Mouse (Mus musculus) intestine, postnatal 0 days (tissue): ENCODE measurements around the gene Grin2b. TPM values are rescaled to one million over a fixed set of nuclear protein-coding genes. Genes with fewer than 3 reads are reported as not detected.
A peak's percentile ranks its signal among the peaks of the same experiment; 100 is the strongest.

Experiments used
- ATAC-seq: fragments of 200-750 bp; cut with Nextera tagmentation; 2 replicates; pipeline ENCODE4 v1.8.0; 2017; ENCODE audit warnings: mild to moderate bottlenecking, moderate TSS enrichment, moderate library complexity
- H3K27ac ChIP-seq: fragments of 300-500 bp; sonication (generic); 2 replicates; pipeline ENCODE4 v1.5.1; 2014; ENCODE audit warnings: mild to moderate bottlenecking, low read depth, low read length, moderate library complexity
- H3K27me3 ChIP-seq: fragments of 300-500 bp; sonication (generic); replicated peaks from 2 replicates; pipeline ENCODE4 v1.6.1; 2014; ENCODE audit warnings: low read length, mixed read lengths; ENCODE audit not compliant: control insufficient read depth, insufficient read depth
- H3K36me3 ChIP-seq: fragments of 300-500 bp; sonication (generic); 2 replicates; pipeline ENCODE4 v1.6.1; 2014; ENCODE audit warnings: mild to moderate bottlenecking, moderate library complexity; ENCODE audit not compliant: control insufficient read depth, insufficient read depth
- H3K4me1 ChIP-seq: fragments of 300-500 bp; sonication (generic); replicated peaks from 2 replicates; pipeline ENCODE4 v1.6.1; 2014; ENCODE audit warnings: antibody characterized with exemption, low read length, mixed read lengths; ENCODE audit not compliant: control insufficient read depth, insufficient read depth
- H3K4me2 ChIP-seq: fragments of 300-500 bp; sonication (generic); replicated peaks from 2 replicates; pipeline ENCODE4 v1.6.1; 2014; ENCODE audit warnings: low read depth, mild to moderate bottlenecking, moderate library complexity
- H3K4me3 ChIP-seq: fragments of 300-500 bp; sonication (generic); 2 replicates; pipeline ENCODE4 v1.5.1; 2014; ENCODE audit warnings: low read depth, low read length
- H3K9ac ChIP-seq: fragments of 300-500 bp; sonication (generic); 2 replicates; pipeline ENCODE4 v1.6.1; 2014; ENCODE audit warnings: mild to moderate bottlenecking, low read depth, low read length
- H3K9me3 ChIP-seq: fragments of 300-500 bp; sonication (generic); 2 replicates; pipeline ENCODE4 v1.6.1; 2016; ENCODE audit warnings: mixed run types; ENCODE audit not compliant: control insufficient read depth
- CTCF ChIP-seq: sonication (generic); IDR thresholded peaks from 2 replicates; pipeline ENCODE4 v1.5.1; 2016; ENCODE audit warnings: low read depth, mild to moderate bottlenecking, control low read depth, antibody characterized with exemption, moderate library complexity
- whole genome bisulfite sequencing: fragments of 180-500 bp; shearing (Covaris S2); extraction: QIAGEN DNeasy Blood & Tissue Kit; methylation state at CpG from one replicate; pipeline ENCODE4 v1.1.7; 2014; 5-methylcytosine and 5-hydroxymethylcytosine counted together
- polyA plus RNA-seq: library from polyadenylated mRNA; unstranded; fragments of >200 nt; fragmentation: Nextera tagmentation; extraction: Ambion mirVana; gene quantifications from 2 replicates; pipeline ENCODE4 v1.2.1, GENCODE M21; 2015

Grin2b gene
- polyA plus RNA-seq, 1 experiment from 2014 or later, result not detected

DNA sequence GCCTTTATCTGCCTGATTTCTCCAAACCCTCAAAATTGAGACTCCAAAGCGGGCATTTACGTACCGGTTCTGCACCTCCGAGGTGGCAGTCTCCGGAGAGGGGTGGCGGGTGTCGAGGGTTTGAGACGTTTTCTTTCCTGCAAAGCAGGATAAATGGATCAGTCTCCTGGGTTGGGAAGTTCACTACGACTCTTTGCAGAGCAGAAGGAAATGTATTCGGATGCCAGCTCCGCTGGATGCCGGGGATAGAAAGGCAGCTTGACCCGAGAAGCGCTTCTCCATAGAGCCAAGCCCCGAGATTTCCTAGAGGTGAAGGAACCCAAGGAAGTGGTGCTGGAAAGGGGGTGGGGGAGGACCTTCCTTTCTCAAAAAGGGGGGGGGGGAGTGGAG, 515 bp downstream of the Grin2b start:
- Histone ChIP-seq H3K9ac (no peak overlapping the region), H3K27me3 (peaks cover 29% of the 10 kb centered on the region), H3K4me1 (no peaks in the 10 kb centered on the region), H3K36me3 (no peaks in the 10 kb centered on the region), H3K9me3 (no peaks in the 10 kb centered on the region), H3K27ac (no peak overlapping the region), H3K4me3 (peak overlapping the region; percentile 32), H3K4me2 (peak overlapping the region; percentile 59)
- no peak for ATAC-seq
- TF ChIP-seq CTCF, result no peak
- WGBS, result 1% methylated on average over 15 of the region's 15 CpGs

- no peak for ATAC-seq
- WGBS, result 1% methylated on average over 43 of the region's 43 CpGs
- peaks cover 29% of the 10 kb centered on the region for H3K27me3 ChIP-seq
- no peaks in the 10 kb centered on the region for H3K36me3 ChIP-seq
- H3K4me1 ChIP-seq, result no peaks in the 10 kb centered on the region
- H3K9ac ChIP-seq, result no peak overlapping the region
- no peaks in the 10 kb centered on the region for H3K9me3 ChIP-seq
- H3K4me3 ChIP-seq, result peak overlapping the region; percentile 32
- no peak overlapping the region for H3K27ac ChIP-seq
- peak overlapping the region; percentile 59 for H3K4me2 ChIP-seq
- no peak for TF ChIP-seq CTCF
Measured at GRCm38 (mm10) chr6:136172172-136172651, 1.1 kb downstream of the Grin2b start.

- ATAC-seq, result no peak
- WGBS, result 28% methylated on average over 7 of the region's 7 CpGs
- no peak for TF ChIP-seq CTCF
- Histone ChIP-seq H3K4me1 (no peaks in the 10 kb centered on the region), H3K4me3 (no peak overlapping the region), H3K27me3 (peaks cover 29% of the 10 kb centered on the region), H3K36me3 (no peaks in the 10 kb centered on the region), H3K4me2 (no peak overlapping the region; the same call in 1 of the 2 replicates), H3K9me3 (no peaks in the 10 kb centered on the region), H3K9ac (no peak overlapping the region), H3K27ac (no peak overlapping the region)
Measured at GRCm38 (mm10) chr6:136171343-136171742, 2.0 kb downstream of the Grin2b start.

- TF ChIP-seq CTCF, result no peak
- no peak overlapping the region for H3K9ac ChIP-seq
- WGBS, result 80% methylated on average over 5 of the region's 5 CpGs
- no peak for ATAC-seq
- H3K4me3 ChIP-seq, result no peak overlapping the region
- H3K9me3 ChIP-seq, result no peaks in the 10 kb centered on the region
- H3K4me1 ChIP-seq, result no peaks in the 10 kb centered on the region
- H3K27me3 ChIP-seq, result peaks cover 29% of the 10 kb centered on the region
- no peak overlapping the region for H3K27ac ChIP-seq
- no peak overlapping the region for H3K4me2 ChIP-seq
- no peaks in the 10 kb centered on the region for H3K36me3 ChIP-seq
Measured at GRCm38 (mm10) chr6:136170381-136170780, 2.9 kb downstream of the Grin2b start.

DNA sequence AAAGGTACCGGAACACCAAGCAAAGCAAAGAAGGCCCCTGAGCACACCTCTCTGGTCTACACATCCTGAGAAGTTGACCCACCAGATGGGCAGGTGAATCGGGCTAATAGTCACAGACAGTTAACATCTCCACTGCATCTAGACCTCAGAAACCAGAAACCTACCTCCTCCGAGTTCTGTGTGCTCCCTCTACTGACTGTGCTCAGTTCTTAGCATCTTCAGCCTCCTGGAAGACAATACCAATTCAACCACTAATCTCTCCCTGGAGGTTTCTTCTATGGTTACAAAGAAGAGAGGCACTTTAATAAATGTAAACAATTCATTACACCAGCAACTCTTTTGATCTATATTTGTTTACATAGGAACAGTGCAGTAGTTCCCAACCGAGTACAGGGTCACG, 6.0 kb downstream of the Grin2b start:
- H3K4me1 ChIP-seq, result no peaks in the 10 kb centered on the region
- no peak for TF ChIP-seq CTCF
- H3K9me3 ChIP-seq, result no peaks in the 10 kb centered on the region
- no peak overlapping the region for H3K4me2 ChIP-seq
- peaks cover 24% of the 10 kb centered on the region for H3K27me3 ChIP-seq
- H3K9ac ChIP-seq, result no peak overlapping the region
- no peaks in the 10 kb centered on the region for H3K36me3 ChIP-seq
- 58% methylated on average over 5 of the region's 5 CpGs for WGBS
- no peak for ATAC-seq
- no peak overlapping the region for H3K4me3 ChIP-seq
- no peak overlapping the region for H3K27ac ChIP-seq

DNA sequence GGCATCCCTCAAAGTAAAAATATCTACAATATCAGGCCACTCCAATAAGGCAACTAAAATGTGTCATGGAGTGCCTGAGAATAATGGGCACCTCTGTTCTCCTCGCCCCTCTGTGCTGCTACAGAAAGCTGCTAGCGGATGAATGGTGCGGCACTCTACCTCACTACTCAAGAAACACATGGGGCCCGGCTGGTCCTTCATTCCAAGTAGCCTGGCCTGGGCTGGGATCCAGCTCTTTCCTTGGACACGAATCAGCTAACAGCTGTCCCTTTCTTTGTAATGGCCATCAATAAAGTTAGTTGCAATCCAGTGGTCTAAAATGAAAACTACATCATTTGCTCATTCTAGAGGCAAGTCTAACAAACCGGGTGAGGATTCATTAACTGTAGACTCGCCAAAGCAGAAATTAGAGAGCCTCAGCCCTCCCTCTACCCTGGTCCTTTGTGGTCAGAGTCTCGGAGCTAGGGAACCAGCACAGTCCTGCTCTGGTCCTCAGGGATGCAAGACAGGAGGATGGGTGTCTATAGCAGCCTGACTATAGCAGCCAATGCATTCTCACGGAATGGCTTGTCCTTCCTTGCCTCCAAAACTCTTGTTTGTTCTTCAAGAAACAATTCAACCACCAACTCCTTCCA, 7.8 kb downstream of the Grin2b start:
- H3K4me1 ChIP-seq, result no peaks in the 10 kb centered on the region
- H3K27me3 ChIP-seq, result peaks cover 8% of the 10 kb centered on the region; the same call in 1 of the 2 replicates
- no peak overlapping the region for H3K4me2 ChIP-seq
- no peaks in the 10 kb centered on the region for H3K36me3 ChIP-seq
- no peak overlapping the region for H3K27ac ChIP-seq
- WGBS, result 63% methylated on average over 9 of the region's 9 CpGs
- H3K9me3 ChIP-seq, result no peaks in the 10 kb centered on the region
- H3K9ac ChIP-seq, result no peak overlapping the region
- no peak overlapping the region for H3K4me3 ChIP-seq
- no peak for TF ChIP-seq CTCF
- no peak for ATAC-seq
